Mouse (Mus musculus): ENCODE measurements around the gene Gm20671. TPM values are rescaled to one million over a fixed set of nuclear protein-coding genes. Genes with fewer than 3 reads are reported as not detected.

Gene Gm20671
- total RNA-seq, 1 experiment from 2014 or later, result 6.0 TPM

DNA sequence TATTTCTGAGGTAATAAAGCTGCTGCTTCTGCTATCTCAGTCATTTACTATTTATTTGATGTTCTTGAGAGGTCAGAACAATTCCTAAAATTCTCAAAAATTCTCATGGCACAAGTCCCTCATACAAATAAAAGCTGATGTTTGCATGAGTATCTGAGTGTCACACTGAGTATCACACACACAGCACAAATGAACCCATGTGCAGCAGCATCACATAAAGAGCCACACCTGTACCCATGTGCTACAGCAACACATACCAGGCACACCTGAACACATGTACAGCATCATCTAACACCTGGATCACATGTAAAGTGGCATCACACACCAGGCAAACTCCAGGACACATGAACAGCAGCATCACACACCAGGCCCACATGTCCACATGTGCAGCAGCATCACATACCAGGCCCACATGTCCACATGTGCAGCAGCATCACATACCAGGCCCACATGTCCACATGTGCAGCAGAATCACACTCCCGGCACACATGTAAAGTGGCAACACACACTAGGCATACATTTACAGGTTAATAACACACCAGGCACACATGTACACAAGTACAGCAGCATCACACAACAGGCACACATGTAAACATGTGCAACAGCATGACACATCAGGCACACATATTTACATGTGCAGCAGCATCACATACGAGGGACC is 113.7 kb downstream of the Gm20671 start:
- peak; percentile 25 for ATAC-seq (replicated peaks; ENCODE audit: insufficient number of reproducible peaks, low FRiP score, low TSS enrichment, poor library complexity, severe bottlenecking)

DNA sequence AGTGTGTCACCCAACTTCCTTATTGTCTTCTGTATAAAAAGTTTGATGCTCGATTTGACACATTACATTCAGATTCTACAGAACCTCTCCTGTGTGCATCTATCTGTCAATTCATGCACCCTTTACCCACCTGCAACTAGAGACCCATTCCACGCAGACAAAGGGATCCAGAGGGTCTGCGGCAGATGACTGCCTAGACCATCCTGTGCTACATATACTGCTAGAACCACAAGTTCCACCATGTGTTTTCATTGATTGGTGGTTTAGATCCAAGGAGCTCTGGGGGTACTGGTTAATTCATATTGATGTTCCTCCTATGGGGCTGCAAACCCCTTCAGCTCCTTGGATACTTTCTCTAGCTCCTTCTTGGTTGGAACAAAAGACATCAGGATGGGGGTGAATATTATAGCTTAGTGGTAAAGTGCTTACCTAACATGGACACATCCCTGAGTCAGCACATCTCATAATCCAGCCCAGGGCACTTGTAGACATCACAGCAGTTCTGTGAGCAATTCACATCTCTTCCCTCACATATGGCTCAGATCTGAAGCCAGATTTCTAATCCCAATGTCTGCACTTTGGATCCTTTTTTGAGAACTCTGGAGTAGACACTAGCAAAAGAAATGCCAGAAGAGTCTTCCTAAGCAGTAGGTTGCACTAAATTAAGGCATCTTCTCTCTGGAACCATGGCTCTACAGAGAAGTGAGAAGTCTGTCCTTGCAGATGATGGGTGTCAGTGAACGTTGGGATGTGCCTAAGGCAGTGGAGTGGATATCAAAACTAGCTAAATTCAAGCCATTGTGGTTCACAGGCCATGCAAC is 114.5 kb downstream of the Gm20671 start:
- ATAC-seq (replicated peaks; ENCODE audit: insufficient number of reproducible peaks, low FRiP score, low TSS enrichment, poor library complexity, severe bottlenecking), result no peak

DNA sequence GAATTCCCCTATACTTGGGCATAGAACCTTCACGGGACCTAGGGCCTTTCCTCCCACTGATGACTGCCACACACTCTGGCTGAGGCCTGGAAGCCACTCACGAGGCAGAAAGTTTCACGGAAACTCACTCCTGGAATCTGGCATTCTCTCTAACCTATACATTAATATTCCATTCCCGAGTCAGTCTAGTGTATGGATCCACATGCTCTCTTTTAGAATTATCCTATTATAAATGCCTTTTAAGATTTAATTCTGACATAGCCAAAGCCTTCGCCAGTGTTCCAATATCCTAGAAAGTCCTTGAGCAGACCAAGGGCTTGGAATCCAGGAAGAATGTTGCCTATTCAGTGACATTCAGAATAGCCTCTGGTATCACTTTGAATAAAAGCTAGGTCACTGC is 115.4 kb downstream of the Gm20671 start:
- no peak for ATAC-seq (replicated peaks; ENCODE audit: insufficient number of reproducible peaks, low FRiP score, low TSS enrichment, poor library complexity, severe bottlenecking)

DNA sequence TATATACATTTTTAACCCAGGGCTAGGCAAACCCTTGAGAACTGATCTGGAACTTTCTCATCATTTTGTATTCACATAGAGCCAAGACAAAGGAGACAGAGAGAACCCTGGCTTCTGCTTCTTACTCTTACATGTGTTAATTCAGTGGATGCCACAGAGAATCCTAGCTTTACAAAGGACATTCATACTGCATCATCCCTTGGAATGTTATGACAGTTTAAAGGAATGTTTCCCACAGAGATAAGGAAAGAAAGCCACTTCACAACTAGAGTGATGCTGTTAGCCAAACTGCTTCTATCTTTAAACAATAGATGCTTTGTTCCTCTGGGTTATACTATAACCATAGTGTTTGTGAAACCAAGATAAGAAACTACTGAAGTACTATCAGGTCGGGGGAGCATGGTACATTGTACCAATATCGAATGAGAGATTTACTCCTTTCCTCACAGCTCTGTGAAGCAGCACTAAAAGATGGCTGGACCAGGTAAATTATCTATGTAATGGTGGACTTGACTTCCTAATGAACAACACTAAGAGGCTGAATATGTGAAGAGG is 120.6 kb downstream of the Gm20671 start:
- ATAC-seq (replicated peaks; ENCODE audit: insufficient number of reproducible peaks, low FRiP score, low TSS enrichment, poor library complexity, severe bottlenecking), result no peak

DNA sequence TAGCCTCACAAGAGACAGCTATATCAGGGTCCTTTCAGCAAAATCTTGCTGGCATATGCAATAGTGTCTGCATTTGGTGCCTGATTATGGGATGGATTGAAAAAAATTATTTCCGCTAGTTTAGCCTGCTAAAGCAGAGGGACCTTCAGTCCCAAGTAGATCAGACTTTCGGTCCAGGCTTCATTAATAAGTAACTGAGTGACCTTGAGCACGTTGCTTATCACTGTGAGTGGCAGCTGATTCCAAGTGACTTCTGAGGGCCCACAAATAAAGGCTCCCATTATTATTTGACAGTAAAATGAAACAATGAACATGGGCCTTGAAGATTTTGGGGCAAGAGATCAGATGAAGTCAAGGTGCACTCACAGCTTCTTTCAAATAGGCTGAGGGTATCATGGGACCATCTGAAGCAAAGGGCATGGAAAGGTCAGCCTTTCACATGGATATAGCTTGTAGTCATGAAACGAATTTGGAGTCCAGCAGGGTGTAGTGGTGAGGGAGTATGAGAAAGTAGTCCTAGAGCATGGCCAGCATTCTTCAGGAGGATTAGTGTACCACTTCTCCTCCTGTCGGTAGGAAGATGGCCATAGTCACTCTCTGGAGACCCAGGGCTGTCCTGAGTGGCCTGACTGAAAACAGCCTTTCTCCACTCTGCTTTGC is 129.6 kb downstream of the Gm20671 start:
- ATAC-seq (replicated peaks; ENCODE audit: insufficient number of reproducible peaks, low FRiP score, low TSS enrichment, poor library complexity, severe bottlenecking), result no peak

DNA sequence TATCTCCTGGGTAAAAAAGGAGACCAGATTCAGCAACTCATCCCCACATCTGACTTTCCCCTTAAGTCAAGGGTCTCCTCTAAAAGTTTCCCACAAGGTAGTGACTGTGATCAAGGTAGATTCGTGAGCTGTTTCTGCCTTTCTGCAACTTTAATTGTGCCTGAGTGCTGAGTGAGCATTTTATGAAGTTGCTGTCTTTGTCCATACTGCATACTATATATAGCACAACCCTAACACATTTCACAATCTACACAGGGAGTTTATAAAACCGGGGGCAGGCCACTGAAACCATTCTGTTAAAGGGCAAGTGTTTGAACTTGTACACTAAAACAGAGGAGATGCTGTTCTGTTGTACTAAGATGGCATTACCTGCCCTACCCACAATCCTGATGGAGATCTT is 133.5 kb downstream of the Gm20671 start:
- no peak for ATAC-seq (replicated peaks; ENCODE audit: insufficient number of reproducible peaks, low FRiP score, low TSS enrichment, poor library complexity, severe bottlenecking)

Other genes with a start within 250 kb of the Gm20671 start
- 1.1 to 2.3 TPM (median 2.2 TPM) in 3 replicates for gene Yes1, start 215.9 kb downstream of the Gm20671 start, total RNA-seq (2017)
- 60.8 to 66.8 TPM (median 63.1 TPM) in 3 replicates for gene Pisd, start 41.5 kb downstream of the Gm20671 start, total RNA-seq (2017)
- gene Prr14l, start 27.1 kb upstream of the Gm20671 start, total RNA-seq (2017), result 22.1 to 49.8 TPM (median 23.9 TPM) in 3 replicates
- gene Depdc5, start 36.6 kb upstream of the Gm20671 start, total RNA-seq (2017), result 18.7 to 49.2 TPM (median 47.3 TPM) in 3 replicates
- 137 to 272 TPM (median 186 TPM) in 3 replicates for gene Ywhah, start 191.7 kb upstream of the Gm20671 start, total RNA-seq (2017)